Mouse (Mus musculus): Measurements from ENCODE around the gene Tmub2.

GRCm38 (mm10) chr11:102329518-102329917 is 44.8 kb downstream of the Tmub2 start:
- TF ChIP-seq ZNF384 (IDR thresholded peaks at IDR 0.05; ENCODE audit: low read depth, low read length) (no peak), CHD2 (IDR thresholded peaks at IDR 0.05; ENCODE audit: low read depth, low read length) (no peak), ZC3H11A (IDR thresholded peaks at IDR 0.05; ENCODE audit: borderline replicate concordance, low read depth, low read length) (no peak)
